Mouse (Mus musculus) forebrain, embryonic 11.5 days (tissue): Measurements from ENCODE around the gene Slc39a11. TPM values are rescaled to one million over a fixed set of nuclear protein-coding genes. Genes with fewer than 3 reads are reported as not detected.

Experiments
- ATAC-seq: fragments of 200-750 bp; cut with Nextera tagmentation; replicated peaks from 2 replicates; pipeline ENCODE4 v1.8.0; 2017; ENCODE audit warnings: moderate TSS enrichment; ENCODE audit not compliant: low FRiP score
- DNase-seq: peaks from one replicate; pipeline ENCODE4 v3.0.0-alpha.2; 2017; ENCODE audit warnings: low spot score
- H3K27ac ChIP-seq: fragments of 300-500 bp; sonication (generic); 2 replicates; pipeline ENCODE4 v1.5.1; 2014; ENCODE audit warnings: low read depth, low read length
- H3K27me3 ChIP-seq: fragments of 300-500 bp; sonication (generic); 2 replicates; pipeline ENCODE4 v1.6.1; 2014; ENCODE audit warnings: mild to moderate bottlenecking, low read length, mixed read lengths; ENCODE audit not compliant: control insufficient read depth, insufficient read depth
- H3K36me3 ChIP-seq: fragments of 300-500 bp; sonication (generic); 2 replicates; pipeline ENCODE4 v1.6.1; 2014; ENCODE audit warnings: mild to moderate bottlenecking, low read length, moderate library complexity, mixed read lengths; ENCODE audit not compliant: control insufficient read depth, insufficient read depth
- H3K4me1 ChIP-seq: fragments of 300-500 bp; sonication (generic); replicated peaks from 2 replicates; pipeline ENCODE4 v1.6.1; 2014; ENCODE audit warnings: low read length, mixed read lengths; ENCODE audit not compliant: control insufficient read depth, insufficient read depth
- H3K4me2 ChIP-seq: fragments of 300-500 bp; sonication (generic); 2 replicates; pipeline ENCODE4 v1.6.1; 2014; ENCODE audit warnings: low read depth, mild to moderate bottlenecking, low read length, moderate library complexity, mixed read lengths; ENCODE audit not compliant: severe bottlenecking
- H3K4me3 ChIP-seq: fragments of 300-500 bp; sonication (generic); 2 replicates; pipeline ENCODE4 v1.5.1; 2014; ENCODE audit warnings: low read depth, low read length
- H3K9ac ChIP-seq: fragments of 300-500 bp; sonication (generic); 2 replicates; pipeline ENCODE4 v1.6.1; 2014; ENCODE audit warnings: low read length
- H3K9me3 ChIP-seq: fragments of 300-500 bp; sonication (generic); 2 replicates; pipeline ENCODE4 v1.6.1; 2016; ENCODE audit warnings: low read length, mixed read lengths; ENCODE audit not compliant: control insufficient read depth
- WGBS: fragments of 180-500 bp; shearing (Covaris S2); extraction: QIAGEN DNeasy Blood & Tissue Kit; methylation state at CpG from one replicate; pipeline ENCODE4 v1.1.7; 2014; 5-methylcytosine and 5-hydroxymethylcytosine counted together
- polyA plus RNA-seq: library from polyadenylated mRNA; unstranded; fragments of >200 nt; fragmentation: Nextera tagmentation; extraction: Ambion mirVana; gene quantifications from 2 replicates; pipeline ENCODE4 v1.2.1, GENCODE M21; 2014

Gene Slc39a11
- polyA plus RNA-seq, 1 experiment from 2014 or later: 20.6 TPM

DNA sequence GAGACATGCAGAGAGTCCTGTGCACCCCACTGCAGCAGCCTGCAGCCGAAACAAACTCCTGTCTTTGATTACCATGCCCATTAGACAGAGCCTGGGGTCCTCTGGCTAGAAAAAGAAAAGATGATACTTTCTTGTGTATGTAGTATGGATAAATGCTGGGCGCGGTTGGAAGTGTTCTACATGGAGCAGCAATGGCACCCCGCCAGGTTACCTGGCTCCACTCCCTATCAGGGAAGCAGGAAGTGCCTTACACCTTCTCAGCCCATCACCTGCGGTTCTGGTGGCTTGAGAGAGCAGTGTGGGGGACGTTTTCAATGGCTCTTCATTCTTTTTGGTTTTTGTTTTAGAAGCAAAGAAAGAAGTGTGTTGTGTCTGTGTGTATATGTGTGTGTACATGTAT lies 391.9 kb downstream of the Slc39a11 start:
- H3K4me1 ChIP-seq: peaks cover 8% of the 10 kb centered on the region
- 82% methylated on average over 6 of the region's 6 CpGs for WGBS
- no peak overlapping the region for H3K4me3 ChIP-seq
- DNase-seq (no peak), ATAC-seq (no peak)
- H3K9me3 ChIP-seq: no peaks in the 10 kb centered on the region
- H3K27me3 ChIP-seq: no peaks in the 10 kb centered on the region
- H3K27ac ChIP-seq: no peak overlapping the region
- no peak overlapping the region for H3K4me2 ChIP-seq
- no peaks in the 10 kb centered on the region for H3K36me3 ChIP-seq
- H3K9ac ChIP-seq: no peak overlapping the region

DNA sequence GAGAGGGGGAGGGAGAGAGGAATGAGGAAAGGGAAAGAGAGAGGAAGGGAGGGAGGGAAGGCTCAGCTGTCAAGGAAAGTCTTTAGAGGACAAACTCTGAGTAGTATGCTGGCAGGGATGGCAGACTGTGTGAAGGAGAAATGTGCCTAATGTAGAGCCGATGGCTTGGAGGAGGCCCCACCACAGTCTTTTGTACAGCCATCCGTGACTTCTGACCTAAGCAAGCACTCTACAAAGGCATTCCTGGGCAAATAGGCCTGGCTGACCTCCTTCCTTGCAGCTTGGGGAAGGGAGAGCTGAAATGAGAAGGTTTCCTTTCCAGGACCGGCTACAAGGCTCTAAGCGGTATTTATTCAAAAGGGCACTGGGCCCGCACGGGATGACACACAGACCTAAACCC lies 395.2 kb downstream of the Slc39a11 start:
- Histone ChIP-seq H3K9ac (no peak overlapping the region), H3K4me2 (no peak overlapping the region), H3K27ac (no peak overlapping the region), H3K27me3 (no peaks in the 10 kb centered on the region), H3K4me1 (0 out of 2 replicates have a peak, but pooled peaks cover 2% of the 10 kb centered on the region), H3K9me3 (no peaks in the 10 kb centered on the region), H3K36me3 (no peaks in the 10 kb centered on the region), H3K4me3 (no peak overlapping the region)
- 49% methylated on average over 6 of the region's 6 CpGs for WGBS
- ATAC-seq (no peak), DNase-seq (no peak)

DNA sequence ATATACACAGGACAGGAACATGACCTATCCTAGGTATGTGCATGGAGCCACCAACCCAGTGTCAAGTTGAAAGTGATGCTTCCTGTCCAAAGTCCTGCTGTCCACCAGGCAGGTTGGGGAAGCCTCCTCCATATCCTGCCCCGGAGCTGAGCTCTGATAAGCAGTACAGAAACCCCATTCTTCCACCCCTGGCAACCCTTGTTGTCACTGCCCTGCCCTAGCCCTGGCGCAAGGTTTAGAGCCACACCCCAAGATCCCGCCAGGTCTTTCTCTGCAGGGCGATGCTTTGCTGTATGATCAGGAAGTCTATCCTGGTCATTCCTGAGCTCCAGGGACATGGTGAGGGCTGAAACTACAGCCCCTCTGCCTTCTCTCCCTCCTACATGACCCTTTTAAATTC lies 396.7 kb downstream of the Slc39a11 start:
- ATAC-seq (no peak), DNase-seq (no peak)
- Histone ChIP-seq H3K4me2 (no peak overlapping the region), H3K27me3 (no peaks in the 10 kb centered on the region), H3K9me3 (no peaks in the 10 kb centered on the region), H3K4me3 (no peak overlapping the region), H3K27ac (no peak overlapping the region), H3K4me1 (0 out of 2 replicates have a peak, but pooled peaks cover 2% of the 10 kb centered on the region), H3K9ac (no peak overlapping the region), H3K36me3 (no peaks in the 10 kb centered on the region)
- WGBS: 92% methylated on average over 4 of the region's 4 CpGs

DNA sequence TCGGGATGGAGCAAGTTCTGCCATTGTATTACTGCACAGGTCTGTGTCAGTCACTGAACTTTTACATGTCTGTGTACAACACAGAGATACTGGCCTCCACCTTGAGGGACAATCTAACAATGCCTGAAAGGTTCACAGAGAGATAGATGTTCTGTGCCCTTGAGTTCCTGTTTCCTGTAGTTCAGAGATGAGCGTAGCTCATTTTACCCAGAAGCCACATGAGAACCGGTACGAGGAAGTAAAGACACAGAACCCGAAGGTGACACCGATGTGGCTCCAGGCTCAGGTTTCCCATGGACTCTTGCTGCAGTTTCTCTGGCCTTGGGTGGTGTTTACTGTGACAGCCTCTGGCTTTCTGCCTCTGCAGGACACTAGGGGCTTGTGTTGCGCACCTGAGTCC lies 398.7 kb downstream of the Slc39a11 start:
- 90% methylated on average over 7 of the region's 7 CpGs for WGBS
- H3K9me3 ChIP-seq: no peaks in the 10 kb centered on the region
- ATAC-seq: no peak

DNA sequence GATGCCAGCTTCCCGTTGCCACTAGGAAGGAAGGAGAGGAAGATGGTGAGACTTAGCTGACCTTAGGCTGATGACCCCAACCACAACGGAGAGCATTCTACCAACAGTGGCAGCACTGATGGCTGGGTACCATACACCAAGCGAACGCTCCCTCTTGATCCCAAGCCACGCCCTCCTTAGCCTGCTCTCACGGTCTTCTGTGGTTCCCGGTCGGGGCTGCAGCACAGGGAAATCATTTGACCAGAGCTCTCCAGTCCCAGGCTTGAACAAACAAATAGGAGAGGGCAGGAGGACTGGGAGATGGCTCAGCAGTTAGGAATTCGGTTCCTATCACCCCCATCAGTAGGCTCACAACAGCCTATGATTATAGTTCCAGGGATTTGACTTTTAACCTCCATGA lies 403.4 kb downstream of the Slc39a11 start:
- WGBS: 82% methylated on average over 9 of the region's 9 CpGs
- Histone ChIP-seq H3K9me3 (no peaks in the 10 kb centered on the region), H3K4me3 (no peak overlapping the region), H3K36me3 (no peaks in the 10 kb centered on the region), H3K9ac (no peak overlapping the region), H3K27me3 (no peaks in the 10 kb centered on the region), H3K4me2 (no peak overlapping the region), H3K4me1 (no peaks in the 10 kb centered on the region), H3K27ac (no peak overlapping the region)
- ATAC-seq (no peak), DNase-seq (no peak)

More for the DNA sequence above, 398.7 kb downstream of the Slc39a11 start:
- H3K36me3 ChIP-seq: no peaks in the 10 kb centered on the region
- no peak overlapping the region for H3K4me3 ChIP-seq
- no peak overlapping the region for H3K9ac ChIP-seq
- H3K4me2 ChIP-seq: no peak overlapping the region
- H3K27me3 ChIP-seq: no peaks in the 10 kb centered on the region
- 0 out of 2 replicates have a peak, but pooled peaks cover 2% of the 10 kb centered on the region for H3K4me1 ChIP-seq
- H3K27ac ChIP-seq: no peak overlapping the region
- DNase-seq: no peak

DNA sequence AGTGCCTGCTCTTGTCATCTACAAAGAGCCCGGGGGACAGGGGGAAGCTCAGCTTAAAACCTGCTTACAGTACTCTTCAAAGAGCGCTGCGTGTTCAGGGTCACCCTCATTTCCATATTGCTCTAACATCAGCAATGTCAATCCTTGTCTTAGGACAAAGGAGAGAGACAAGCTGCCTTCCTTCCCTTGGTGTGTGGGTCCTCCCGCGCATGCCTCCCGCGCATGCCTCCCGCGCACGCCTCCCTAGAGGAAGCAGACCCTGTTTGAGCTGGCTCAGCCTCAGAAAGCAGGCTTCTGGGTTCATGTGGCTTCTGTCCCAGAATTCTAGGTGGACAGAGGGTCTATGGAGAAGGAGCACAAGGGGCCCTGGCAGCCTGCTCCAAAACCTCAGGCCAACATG lies 404.2 kb downstream of the Slc39a11 start:
- no peak for DNase-seq

DNA sequence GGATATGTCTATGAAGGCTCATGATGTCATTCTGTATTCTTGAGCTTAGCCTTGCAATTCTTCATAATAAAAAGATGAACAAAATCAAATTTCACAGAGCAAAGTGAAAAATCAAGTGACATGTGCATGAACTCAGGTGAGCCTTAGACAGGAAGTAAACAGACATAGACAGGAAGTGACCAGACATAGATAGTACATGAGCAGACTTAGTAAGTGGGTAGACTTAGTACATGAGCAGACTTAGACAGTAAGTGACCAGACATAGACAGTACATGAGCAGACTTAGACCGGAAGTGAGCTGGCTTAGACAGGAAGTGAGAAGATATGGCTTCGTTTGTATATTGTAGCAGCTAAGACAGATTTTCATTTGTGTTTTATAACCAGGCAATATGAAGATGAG lies 415.4 kb downstream of the Slc39a11 start:
- Histone ChIP-seq H3K9ac (no peak overlapping the region), H3K36me3 (no peaks in the 10 kb centered on the region), H3K27me3 (no peaks in the 10 kb centered on the region; the same call in 1 of the 2 replicates), H3K4me2 (no peak overlapping the region), H3K4me1 (peaks cover 10% of the 10 kb centered on the region; the same call in 1 of the 2 replicates), H3K9me3 (no peaks in the 10 kb centered on the region), H3K27ac (no peak overlapping the region), H3K4me3 (no peak overlapping the region)
- WGBS: 88% methylated on average over 2 of the region's 2 CpGs
- ATAC-seq (no peak), DNase-seq (no peak)

More for the DNA sequence above, 404.2 kb downstream of the Slc39a11 start:
- no peaks in the 10 kb centered on the region for H3K27me3 ChIP-seq
- no peak overlapping the region for H3K27ac ChIP-seq
- ATAC-seq: no peak
- no peaks in the 10 kb centered on the region for H3K9me3 ChIP-seq
- no peaks in the 10 kb centered on the region for H3K4me1 ChIP-seq
- no peaks in the 10 kb centered on the region for H3K36me3 ChIP-seq
- H3K4me2 ChIP-seq: no peak overlapping the region
- no peak overlapping the region for H3K4me3 ChIP-seq
- WGBS: 83% methylated on average over 10 of the region's 10 CpGs
- H3K9ac ChIP-seq: no peak overlapping the region

DNA sequence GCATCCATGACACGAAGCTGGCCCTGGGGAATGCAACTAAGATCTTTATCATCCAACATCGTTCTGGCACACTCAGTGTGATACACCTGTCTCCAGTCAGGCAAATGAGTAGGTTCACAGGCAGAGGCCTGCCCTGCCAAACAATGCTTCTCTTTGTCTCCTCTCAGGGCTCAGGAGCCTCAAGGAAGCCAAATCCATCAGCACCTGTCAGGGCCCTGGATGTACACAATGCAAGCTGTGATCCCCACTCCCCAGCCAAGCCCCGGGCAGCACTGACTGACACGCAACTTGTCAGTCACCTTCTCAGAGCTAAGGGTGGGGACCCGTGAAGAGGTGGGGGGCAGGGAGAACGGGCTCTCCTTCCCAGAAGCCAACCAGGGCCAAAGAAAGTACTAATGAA lies 417.8 kb downstream of the Slc39a11 start:
- H3K4me1 ChIP-seq: peaks cover 10% of the 10 kb centered on the region; the same call in 1 of the 2 replicates
- H3K27ac ChIP-seq: no peak overlapping the region
- H3K9me3 ChIP-seq: no peaks in the 10 kb centered on the region
- H3K4me2 ChIP-seq: no peak overlapping the region
- H3K9ac ChIP-seq: no peak overlapping the region
- 10% methylated on average over 6 of the region's 6 CpGs for WGBS
- no peaks in the 10 kb centered on the region for H3K36me3 ChIP-seq
- ATAC-seq: 0 out of 2 replicates have a peak, but pooled peaks have one; percentile 36
- DNase-seq: no peak
- no peaks in the 10 kb centered on the region; the same call in 1 of the 2 replicates for H3K27me3 ChIP-seq
- no peak overlapping the region for H3K4me3 ChIP-seq

DNA sequence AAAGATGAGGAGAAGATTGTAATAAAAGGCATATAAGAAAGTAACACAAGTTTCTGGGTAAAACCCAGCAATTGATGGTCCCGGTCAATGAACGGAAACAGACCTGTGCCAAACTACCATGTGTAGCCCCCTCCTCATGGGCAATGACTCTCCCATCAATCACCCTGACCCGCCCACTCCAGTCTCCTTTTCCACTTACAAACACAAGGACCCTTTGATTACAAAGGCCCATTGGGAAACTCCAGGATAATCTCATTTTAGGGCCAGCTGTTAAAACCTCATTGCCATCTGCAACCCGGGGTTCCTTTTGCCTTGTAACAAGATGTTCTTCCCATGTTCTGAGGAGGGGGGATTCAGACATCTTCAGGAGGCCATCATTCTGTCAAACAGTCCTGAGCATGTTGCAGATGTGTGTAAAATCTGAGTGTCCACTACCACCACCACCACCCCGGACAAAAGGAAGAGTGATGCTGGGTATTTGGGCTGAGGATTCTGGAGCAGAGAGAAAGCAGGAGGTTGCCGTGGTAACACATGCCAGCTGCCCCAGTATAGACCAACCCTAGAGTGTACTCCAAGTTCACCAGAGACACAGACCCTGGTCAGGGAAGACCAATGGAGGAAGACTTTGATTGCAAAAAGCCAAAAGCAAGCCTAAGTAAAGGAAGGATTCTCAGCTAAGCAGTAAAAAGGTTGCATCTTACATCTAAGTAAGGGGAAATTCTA lies 419.3 kb downstream of the Slc39a11 start:
- no peaks in the 10 kb centered on the region; the same call in 1 of the 2 replicates for H3K27me3 ChIP-seq
- H3K4me3 ChIP-seq: no peak overlapping the region
- H3K9ac ChIP-seq: no peak overlapping the region
- no peaks in the 10 kb centered on the region for H3K36me3 ChIP-seq
- H3K9me3 ChIP-seq: no peaks in the 10 kb centered on the region
- H3K4me1 ChIP-seq: peaks cover 10% of the 10 kb centered on the region; the same call in 1 of the 2 replicates
- no peak overlapping the region for H3K27ac ChIP-seq
- H3K4me2 ChIP-seq: no peak overlapping the region
- peak; percentile 56; the same call in 1 of the 2 replicates for ATAC-seq
- 72% methylated on average over 6 of the region's 6 CpGs for WGBS
- no peak for DNase-seq
